Mouse (Mus musculus) MEL (cell line): ENCODE measurements at regions not wholly inside any gene's neighbourhood (a gene's known extent, or its start where the extent isn't known, plus 50 kb on each side); places are given as distances from the start of the nearest gene placed in this dataset.

Experiments used
- DNase-seq: peaks from one replicate; pipeline ENCODE4 v3.0.0; 2011; ENCODE audit warnings: low read depth, low spot score
- H3K27ac ChIP-seq: 2 replicates; pipeline ENCODE4 v1.5.1; 2012; ENCODE audit warnings: low read depth, mild to moderate bottlenecking, control low read depth, low read length, moderate library complexity; ENCODE audit not compliant: control insufficient read depth
- H3K27me3 ChIP-seq, 2 experiments: fragments of 150-350 bp in 1 of 2; sonication (generic) in 1 of 2; 2 replicates each; pipeline ENCODE4 v1.6.1; 2012; ENCODE audit warnings: low read length in 2 of 2, mild to moderate bottlenecking in 2 of 2, improper control_type of control experiment in 1 of 2, moderate library complexity in 1 of 2; ENCODE audit not compliant: insufficient read depth in 2 of 2, control insufficient read depth in 1 of 2
- H3K36me3 ChIP-seq, 2 experiments: 2 replicates each; pipeline ENCODE4 v1.6.1; 2012 to 2014; ENCODE audit warnings: low read length in 2 of 2, improper control_type of control experiment in 1 of 2, inconsistent platforms in 1 of 2, mild to moderate bottlenecking in 1 of 2; ENCODE audit not compliant: insufficient read depth in 2 of 2, control insufficient read depth in 1 of 2
- H3K4me1 ChIP-seq, 2 experiments: fragments of 150-350 bp in 1 of 2; sonication (generic) in 1 of 2; 2 replicates each; pipeline ENCODE4 v1.6.1; 2012; ENCODE audit warnings: low read length in 2 of 2, improper control_type of control experiment in 1 of 2, mild to moderate bottlenecking in 1 of 2; ENCODE audit not compliant: insufficient read depth in 2 of 2, control insufficient read depth in 1 of 2
- H3K4me3 ChIP-seq, 2 experiments: fragments of 150-350 bp in 1 of 2; sonication (generic) in 1 of 2; 2 replicates each; pipeline ENCODE4 v1.5.1; 2012; ENCODE audit warnings: low read depth in 2 of 2, low read length in 2 of 2, mild to moderate bottlenecking in 2 of 2, moderate library complexity in 2 of 2, control low read depth in 1 of 2, improper control_type of control experiment in 1 of 2; ENCODE audit not compliant: control insufficient read depth in 1 of 2, insufficient read depth in 1 of 2
- H3K79me2 ChIP-seq: 2 replicates; pipeline ENCODE4 v1.6.1; 2012; ENCODE audit warnings: mild to moderate bottlenecking, low read length, moderate library complexity; ENCODE audit not compliant: control insufficient read depth, poor library complexity, insufficient read depth
- H3K9ac ChIP-seq: 2 replicates; pipeline ENCODE4 v1.6.1; 2012; ENCODE audit warnings: low read depth, mild to moderate bottlenecking, control low read depth, low read length, moderate library complexity; ENCODE audit not compliant: control insufficient read depth, poor library complexity, severe bottlenecking
- H3K9me3 ChIP-seq: fragments of 150-350 bp; sonication (generic); replicated peaks from 2 replicates; pipeline ENCODE4 v1.6.1; 2012; ENCODE audit warnings: mild to moderate bottlenecking, low read length, improper control_type of control experiment, moderate library complexity; ENCODE audit not compliant: insufficient read depth
- BHLHE40 ChIP-seq: IDR thresholded peaks from 2 replicates; pipeline ENCODE4 v1.6.1; 2012; ENCODE audit warnings: low read depth, mild to moderate bottlenecking, inconsistent platforms, low read length, improper control_type of control experiment, borderline replicate concordance
- CHD1 ChIP-seq: IDR thresholded peaks from 2 replicates; pipeline ENCODE4 v1.6.1; 2012; ENCODE audit warnings: low read depth, mild to moderate bottlenecking, inconsistent platforms, low read length, improper control_type of control experiment
- EP300 ChIP-seq, 2 experiments: IDR thresholded peaks; 2 replicates each; pipeline ENCODE4 v1.6.1; 2011; ENCODE audit warnings: improper control_type of control experiment in 2 of 2, low read length in 2 of 2, low read depth in 1 of 2, mild to moderate bottlenecking in 1 of 2
- ETS1 ChIP-seq: IDR thresholded peaks from 2 replicates; pipeline ENCODE4 v1.6.1; 2012; ENCODE audit warnings: low read depth, mild to moderate bottlenecking, inconsistent platforms, low read length, improper control_type of control experiment, moderate library complexity
- GABPA ChIP-seq: IDR thresholded peaks from 2 replicates; pipeline ENCODE4 v1.6.1; 2012; ENCODE audit warnings: low read depth, mild to moderate bottlenecking, inconsistent platforms, low read length, improper control_type of control experiment, moderate library complexity
- JUND ChIP-seq: IDR thresholded peaks from 2 replicates; pipeline ENCODE4 v1.6.1; 2011; ENCODE audit warnings: low read depth, mild to moderate bottlenecking, improper control_type of control experiment, low read length
- MAFK ChIP-seq: IDR thresholded peaks from 2 replicates; pipeline ENCODE4 v1.6.1; 2011; ENCODE audit warnings: low read depth, mild to moderate bottlenecking, low read length, improper control_type of control experiment, borderline replicate concordance
- MAX ChIP-seq: IDR thresholded peaks from 2 replicates; pipeline ENCODE4 v1.6.1; 2011; ENCODE audit warnings: low read length, improper control_type of control experiment
- MAZ ChIP-seq: IDR thresholded peaks from 2 replicates; pipeline ENCODE4 v1.6.1; 2012; ENCODE audit warnings: low read depth, mild to moderate bottlenecking, inconsistent platforms, low read length, improper control_type of control experiment
- MXI1 ChIP-seq: IDR thresholded peaks from 2 replicates; pipeline ENCODE4 v1.6.1; 2011; ENCODE audit warnings: mild to moderate bottlenecking, low read depth, low read length, improper control_type of control experiment
- NELFE ChIP-seq: IDR thresholded peaks from 2 replicates; pipeline ENCODE4 v1.6.1; 2011; ENCODE audit warnings: low read depth, low read length, improper control_type of control experiment
- NRF1 ChIP-seq: IDR thresholded peaks from 2 replicates; pipeline ENCODE4 v1.6.1; 2014; ENCODE audit warnings: low read depth, mild to moderate bottlenecking, inconsistent platforms, low read length, improper control_type of control experiment, moderate library complexity; ENCODE audit not compliant: poor library complexity, insufficient read depth, severe bottlenecking
- POLR2A ChIP-seq, 2 experiments: IDR thresholded peaks; 2 replicates each; pipeline ENCODE4 v1.6.1; 2011 to 2012; ENCODE audit warnings: low read length in 2 of 2, mild to moderate bottlenecking in 2 of 2, control low read depth in 1 of 2, improper control_type of control experiment in 1 of 2, low read depth in 1 of 2, moderate library complexity in 1 of 2; ENCODE audit not compliant: control insufficient read depth in 1 of 2, insufficient read depth in 1 of 2, poor library complexity in 1 of 2
- SMC3 ChIP-seq: IDR thresholded peaks from 2 replicates; pipeline ENCODE4 v1.6.1; 2011; ENCODE audit warnings: low read depth, low read length, improper control_type of control experiment
- TBP ChIP-seq: IDR thresholded peaks from 2 replicates; pipeline ENCODE4 v1.8.0; 2011; ENCODE audit warnings: low read depth, low read length, improper control_type of control experiment
- TCF12 ChIP-seq: IDR thresholded peaks from 2 replicates; pipeline ENCODE4 v1.6.1; 2014; ENCODE audit warnings: low read depth, mild to moderate bottlenecking, inconsistent platforms, low read length, improper control_type of control experiment, moderate library complexity
- USF2 ChIP-seq, 2 experiments: IDR thresholded peaks; 2 replicates each; pipeline ENCODE4 v1.6.1; 2011 to 2012; ENCODE audit warnings: improper control_type of control experiment in 2 of 2, low read length in 2 of 2, borderline replicate concordance in 1 of 2, inconsistent platforms in 1 of 2, low read depth in 1 of 2, mild to moderate bottlenecking in 1 of 2; ENCODE audit not compliant: insufficient read depth in 1 of 2
- ZC3H11A ChIP-seq: IDR thresholded peaks from 2 replicates; pipeline ENCODE4 v1.6.1; 2012; ENCODE audit warnings: low read depth, mild to moderate bottlenecking, inconsistent platforms, low read length, improper control_type of control experiment
- ZMIZ1 ChIP-seq: IDR thresholded peaks from 2 replicates; pipeline ENCODE4 v1.6.1; 2012; ENCODE audit warnings: low read depth, mild to moderate bottlenecking, inconsistent platforms, low read length, improper control_type of control experiment, moderate library complexity
- ZNF384 ChIP-seq: IDR thresholded peaks from 2 replicates; pipeline ENCODE4 v1.6.1; 2012; ENCODE audit warnings: low read depth, mild to moderate bottlenecking, inconsistent platforms, low read length, improper control_type of control experiment

GRCm38 (mm10) chr2:179096861-179097260 is 345.4 kb upstream of the Cdh4 start:
- H3K4me1 ChIP-seq, result no peaks in the 10 kb centered on the region
- no peak for TF ChIP-seq TCF12
- TF ChIP-seq NELFE, result no peak
- no peak for TF ChIP-seq JUND
- no peak for TF ChIP-seq ZNF384
- no peak for TF ChIP-seq ETS1
- TF ChIP-seq ZC3H11A, result no peak
- no peak for TF ChIP-seq MAZ
- no peak for TF ChIP-seq USF2 (IDR thresholded peaks at IDR 0.05; ENCODE audit: borderline replicate concordance in 1 of 2, insufficient read depth in 1 of 2, low read depth in 1 of 2, low read length in 2 of 2)
- TF ChIP-seq POLR2A (IDR thresholded peaks at IDR 0.05; ENCODE audit: control insufficient read depth in 1 of 2, insufficient read depth in 1 of 2, low read depth in 1 of 2, low read length in 2 of 2, poor library complexity in 1 of 2), result no peak
- TF ChIP-seq CHD1, result no peak
- no peak for TF ChIP-seq EP300 (IDR thresholded peaks at IDR 0.05; ENCODE audit: low read depth in 1 of 2, low read length in 2 of 2)
- no peak for TF ChIP-seq GABPA
- TF ChIP-seq NRF1, result no peak
- no peak for TF ChIP-seq SMC3
- no peak for TF ChIP-seq TBP
- TF ChIP-seq, all 39 proteins: peak for 0
- Histone ChIP-seq H3K4me3 (no peak overlapping the region), H3K79me2 (no peaks in the 10 kb centered on the region), H3K9me3 (no peaks in the 10 kb centered on the region), H3K36me3 (no peaks in the 10 kb centered on the region), H3K9ac (no peak overlapping the region), H3K27me3 (no peaks in the 10 kb centered on the region; a peak in 1 of 4 replicates), H3K27ac (no peak overlapping the region)
- no peak for DNase-seq

DNA sequence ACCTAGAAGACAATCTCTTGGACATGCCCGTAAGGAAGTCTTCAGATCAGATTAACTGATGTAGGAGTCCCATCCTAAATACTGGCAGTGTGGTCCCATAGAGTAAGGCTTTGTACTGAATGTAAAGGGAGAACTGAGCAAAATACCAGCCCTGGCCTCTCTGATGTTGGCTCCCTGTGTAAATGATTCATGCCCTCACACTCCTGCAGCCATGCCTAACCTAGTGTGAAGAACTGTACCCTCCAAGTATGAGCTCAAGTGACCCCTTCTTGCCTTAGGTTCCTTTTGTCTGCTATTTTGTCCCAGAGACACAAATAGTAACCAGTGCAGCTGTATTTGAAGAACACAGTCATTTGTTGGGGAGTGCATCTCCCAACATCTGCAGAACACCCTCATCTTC is 342.4 kb upstream of the Cdh4 start:
- H3K27ac ChIP-seq, result no peak overlapping the region
- H3K36me3 ChIP-seq, result no peaks in the 10 kb centered on the region
- H3K9me3 ChIP-seq, result no peaks in the 10 kb centered on the region
- H3K27me3 ChIP-seq, result no peaks in the 10 kb centered on the region
- no peaks in the 10 kb centered on the region for H3K79me2 ChIP-seq
- DNase-seq, result no peak
- no peaks in the 10 kb centered on the region for H3K4me1 ChIP-seq
- no peak overlapping the region for H3K4me3 ChIP-seq
- TF ChIP-seq NELFE (no peak), JUND (no peak), MXI1 (no peak), MAFK (no peak), EP300 (IDR thresholded peaks at IDR 0.05; ENCODE audit: low read depth in 1 of 2, low read length in 2 of 2) (no peak), BHLHE40 (no peak), MAX (no peak), CHD1 (no peak), TCF12 (no peak), ETS1 (no peak), ZMIZ1 (no peak)
- no peak overlapping the region for H3K9ac ChIP-seq
